In the genomic region with DNA sequence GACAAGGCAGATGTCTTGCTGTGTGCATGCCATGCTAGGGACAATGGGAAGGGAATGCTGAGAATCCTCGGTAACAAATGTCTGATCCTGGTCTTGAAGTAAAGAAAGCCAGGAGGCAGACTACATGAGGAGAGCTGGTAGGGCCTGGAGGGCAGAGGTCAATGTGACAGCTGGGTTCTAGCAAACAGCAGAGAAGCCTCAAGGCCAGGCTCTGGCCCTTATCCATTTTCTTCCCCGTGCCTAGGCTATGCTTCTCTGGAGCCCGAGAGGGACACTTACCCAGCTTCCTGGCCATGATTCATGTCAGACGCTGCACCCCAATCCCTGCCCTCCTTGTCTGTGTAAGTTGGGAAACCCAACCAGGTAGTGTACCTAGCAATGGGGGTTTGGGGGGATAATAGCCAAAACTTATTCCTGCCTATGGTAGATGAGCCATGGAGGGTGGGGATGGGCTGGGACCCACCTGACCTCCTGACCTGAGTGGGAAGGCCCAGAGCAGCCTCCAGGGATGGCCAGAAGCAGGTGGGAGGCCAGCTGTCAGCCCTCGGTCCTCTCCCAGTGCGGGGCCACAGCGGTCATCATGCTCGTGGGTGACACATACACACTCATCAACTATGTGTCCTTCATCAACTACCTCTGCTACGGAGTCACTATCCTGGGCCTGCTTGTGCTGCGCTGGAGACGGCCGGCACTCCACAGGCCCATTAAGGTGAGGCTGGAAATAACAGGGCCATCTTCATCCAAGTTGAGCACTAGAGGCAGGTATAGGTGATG, we compare ENCODE assay signal across 13 mouse cellular contexts. TPM values are rescaled to one million over a fixed set of nuclear protein-coding genes. Genes with fewer than 3 reads are reported as not detected.
DNase-seq lines count a peak whose midpoint lies in the region.
"Had no signal": no experiment of that assay in that cellular context is flagged by ENCODE, and none has a peak within 500 bp of the region (broad histone marks: within the 10 kb centered on the region; RNA-seq: fewer than 3 reads in every experiment).

No protein-coding gene starts in this region.

- peak; percentile 27 for DNase-seq in adrenal gland, postnatal 14 days
- DNase-seq in adrenal gland, postnatal 10 days = no peak
- peak; percentile 44 for DNase-seq in ovary, adult 18-20 months (ENCODE audit: low spot score)
- no peak for DNase-seq in ovary, postnatal 10 days (ENCODE audit: low spot score)
- DNase-seq in lung, postnatal 10 days = peak; percentile 65
- DNase-seq in heart, postnatal 10 days = no peak
- no peak for DNase-seq in spleen, adult 12 weeks (ENCODE audit: low spot score)
- DNase-seq: cerebellum, adult 18-20 months; cerebellum, adult 9-11 months; gastrocnemius, postnatal 10 days; heart, adult 2 months; heart, postnatal 36 days had no signal

- intact Hi-C loops in heart, postnatal 10 days (cut with DNase I) = no loop called here

RNA-seq across cellular contexts. Expression of a gene that starts 13.0 kb away (rescaled TPM):
- total RNA-seq in adrenal gland, postnatal 14 days (2021) = 1.5 and 3.6 TPM in 2 replicates
- total RNA-seq in adrenal gland, postnatal 10 days (2021) = 1 to 10 TPM; 2.0 to 3.8 TPM
- 1 to 10 TPM in 1 of 2 experiments, under 1 TPM in 1; 0.60 to 1.1 TPM for total RNA-seq in heart, postnatal 10 days (2021)
- total RNA-seq: CH12.LX had no signal

RNA-seq across cellular contexts. Expression of a gene that starts 16.1 kb away (rescaled TPM):
- total RNA-seq in adrenal gland, postnatal 14 days (2021) = 15.1 and 18.3 TPM in 2 replicates
- 10 to 100 TPM; 15.6 to 17.7 TPM for total RNA-seq in adrenal gland, postnatal 10 days (2021)
- 10 to 100 TPM in 1 of 2 experiments, 1 to 10 TPM in 1; 8.7 to 10.1 TPM for total RNA-seq in heart, postnatal 10 days (2021)
- total RNA-seq: CH12.LX had no signal

Comparison
In these comparisons a context has a peak if more than half of its experiments do, and no peak if none do; other contexts are left out.
1. DNase-seq: peak in adrenal gland, postnatal 14 days (single experiment), ovary, adult 18-20 months (single experiment) and lung, postnatal 10 days (single experiment); none in adrenal gland, postnatal 10 days (single experiment), ovary, postnatal 10 days (single experiment), heart, postnatal 10 days (0 of 2) and spleen, adult 12 weeks (single experiment).